Mouse (Mus musculus): ENCODE measurements around the gene Fbxl8.

- no peak for TF ChIP-seq JUND (conservative IDR thresholded peaks at IDR 0.05; ENCODE audit: low read depth, low read length)
- TF ChIP-seq E2F4 (IDR thresholded peaks at IDR 0.05; ENCODE audit: insufficient replicate concordance, low read depth, low read length), result no peak
- TF ChIP-seq POLR2A (IDR thresholded peaks at IDR 0.05; ENCODE audit: low read depth, low read length), result no peak
- TF ChIP-seq MAZ (IDR thresholded peaks at IDR 0.05; ENCODE audit: low read depth, low read length), result no peak
- no peak for TF ChIP-seq EP300 (IDR thresholded peaks at IDR 0.05; ENCODE audit: low read length)
- no peak for TF ChIP-seq ZNF384 (IDR thresholded peaks at IDR 0.05; ENCODE audit: low read depth, low read length)
- TF ChIP-seq HCFC1 (IDR thresholded peaks at IDR 0.05; ENCODE audit: low read depth, low read length), result no peak
- TF ChIP-seq ZMIZ1 (IDR thresholded peaks at IDR 0.05; ENCODE audit: low read depth, low read length), result no peak
- TF ChIP-seq ELF1 (IDR thresholded peaks at IDR 0.05; ENCODE audit: low read depth, low read length), result no peak
- no peak for TF ChIP-seq CHD2 (IDR thresholded peaks at IDR 0.05; ENCODE audit: low read length)
- no peak for TF ChIP-seq CTCF (conservative IDR thresholded peaks at IDR 0.05 in 1 of 2, IDR thresholded peaks at IDR 0.05 in 1 of 2; ENCODE audit: low read depth in 2 of 2, low read length in 2 of 2)
These were observed 10.9 kb downstream of the Fbxl8 start for GRCm38 (mm10) chr8:105275387-105275786.

Data from CH12.LX (cell line).